Mouse (Mus musculus) stomach, postnatal 0 days (tissue): ENCODE results near the gene Nuf2. TPM values are rescaled to one million over a fixed set of nuclear protein-coding genes. Genes with fewer than 3 reads are reported as not detected.
"Not testable (repeated sequence)": the region's sequence is repeated elsewhere in the genome, so short reads cannot be mapped to it uniquely, and the experiment has no call there.

Source experiments
- ATAC-seq: fragments of 200-750 bp; cut with Nextera tagmentation; 2 replicates; pipeline ENCODE4 v1.8.0; 2017; ENCODE audit not compliant: low FRiP score, low TSS enrichment
- DNase-seq: peaks from one replicate; pipeline ENCODE4 v3.0.0-alpha.2; 2016; ENCODE audit warnings: low spot score
- H3K27ac ChIP-seq: fragments of 300-500 bp; sonication (generic); replicated peaks from 2 replicates; pipeline ENCODE4 v1.5.1; 2014; ENCODE audit warnings: mild to moderate bottlenecking, control low read depth
- H3K27me3 ChIP-seq: fragments of 300-500 bp; sonication (generic); 2 replicates; pipeline ENCODE4 v1.6.1; 2014; ENCODE audit warnings: low read length; ENCODE audit not compliant: control insufficient read depth, insufficient read depth
- H3K36me3 ChIP-seq: fragments of 300-500 bp; sonication (generic); 2 replicates; pipeline ENCODE4 v1.6.1; 2014; ENCODE audit warnings: low read length, mixed read lengths; ENCODE audit not compliant: control insufficient read depth, insufficient read depth
- H3K4me1 ChIP-seq: fragments of 300-500 bp; sonication (generic); replicated peaks from 2 replicates; pipeline ENCODE4 v1.6.1; 2014; ENCODE audit warnings: antibody characterized with exemption; ENCODE audit not compliant: control insufficient read depth, insufficient read depth
- H3K4me2 ChIP-seq: fragments of 300-500 bp; sonication (generic); replicated peaks from 2 replicates; pipeline ENCODE4 v1.6.1; 2014; ENCODE audit warnings: low read depth, mild to moderate bottlenecking, control low read depth, moderate library complexity
- H3K4me3 ChIP-seq: fragments of 300-500 bp; sonication (generic); 2 replicates; pipeline ENCODE4 v1.5.1; 2014; ENCODE audit warnings: low read depth, low read length, control low read depth
- H3K9ac ChIP-seq: fragments of 300-500 bp; sonication (generic); 2 replicates; pipeline ENCODE4 v1.6.1; 2014; ENCODE audit warnings: mild to moderate bottlenecking, low read length, control low read depth, mixed read lengths
- H3K9me3 ChIP-seq: fragments of 300-500 bp; sonication (generic); 2 replicates; pipeline ENCODE4 v1.6.1; 2016; ENCODE audit warnings: low read length; ENCODE audit not compliant: control insufficient read depth
- CTCF ChIP-seq: IDR thresholded peaks from 2 replicates; pipeline ENCODE4 v1.5.1; 2016; ENCODE audit warnings: antibody characterized with exemption, low read depth, mild to moderate bottlenecking, moderate library complexity
- EP300 ChIP-seq: optimal IDR thresholded peaks from 2 replicates; pipeline ENCODE3; 2016; ENCODE audit warnings: antibody characterized with exemption
- WGBS: fragments of 180-500 bp; shearing (Covaris S2); extraction: QIAGEN DNeasy Blood & Tissue Kit; methylation state at CpG from one replicate; pipeline ENCODE4 v1.1.7; 2014; 5-methylcytosine and 5-hydroxymethylcytosine counted together
- polyA plus RNA-seq: library from polyadenylated mRNA; unstranded; fragments of >200 nt; fragmentation: Nextera tagmentation; extraction: Ambion mirVana; gene quantifications from 2 replicates; pipeline ENCODE4 v1.2.1, GENCODE M21; 2015

Gene Nuf2
- polyA plus RNA-seq, 1 experiment from 2014 or later, result 14.0 TPM

- 100% methylated on average over 6 of the region's 7 CpGs for WGBS
Observed at GRCm38 (mm10) chr1:169517899-169518517, 13.3 kb downstream of the Nuf2 start.

GRCm38 (mm10) chr1:169517376-169517892, 13.8 kb downstream of the Nuf2 start:
- no peaks in the 10 kb centered on the region for H3K4me1 ChIP-seq
- H3K27ac ChIP-seq, result no peak overlapping the region
- DNase-seq (peak; percentile 18), ATAC-seq (no peak)
- H3K27me3 ChIP-seq, result no peaks in the 10 kb centered on the region
- no peak overlapping the region for H3K9ac ChIP-seq
- H3K4me3 ChIP-seq, result no peak overlapping the region
- no peak overlapping the region for H3K4me2 ChIP-seq
- peaks cover 17% of the 10 kb centered on the region; the same call in 1 of the 2 replicates for H3K36me3 ChIP-seq
- TF ChIP-seq CTCF, result peak; percentile 59
- no peak for TF ChIP-seq EP300
- WGBS, result 96% methylated on average over 8 of the region's 8 CpGs
- no peaks in the 10 kb centered on the region for H3K9me3 ChIP-seq

More at GRCm38 (mm10) chr1:169517899-169518517, 13.3 kb downstream of the Nuf2 start:
- not testable (repeated sequence) for ATAC-seq, H3K27me3 ChIP-seq, H3K4me1 ChIP-seq, H3K27ac ChIP-seq, H3K4me2 ChIP-seq, H3K4me3 ChIP-seq, DNase-seq, H3K9ac ChIP-seq, H3K9me3 ChIP-seq
- TF ChIP-seq CTCF, result peak; percentile 49
- 0 out of 2 replicates have a peak, but pooled peaks cover 17% of the 10 kb centered on the region for H3K36me3 ChIP-seq

- H3K4me2 ChIP-seq, result no peak overlapping the region
- no peak for DNase-seq
- no peak overlapping the region for H3K27ac ChIP-seq
- peaks cover 10% of the 10 kb centered on the region; the same call in 1 of the 2 replicates for H3K36me3 ChIP-seq
- no peak for TF ChIP-seq CTCF
- no peak for TF ChIP-seq EP300
- no peaks in the 10 kb centered on the region for H3K27me3 ChIP-seq
- no peaks in the 10 kb centered on the region for H3K4me1 ChIP-seq
- no peaks in the 10 kb centered on the region for H3K9me3 ChIP-seq
- no peak for ATAC-seq
- 86% methylated on average over 6 of the region's 6 CpGs for WGBS
- no peak overlapping the region for H3K4me3 ChIP-seq
- H3K9ac ChIP-seq, result no peak overlapping the region
Observed at GRCm38 (mm10) chr1:169506354-169506753, 24.9 kb downstream of the Nuf2 start.

GRCm38 (mm10) chr1:169502876-169503275, 28.4 kb downstream of the Nuf2 start:
- H3K27ac ChIP-seq, result no peak overlapping the region
- DNase-seq (no peak), ATAC-seq (no peak)
- no peak overlapping the region for H3K9ac ChIP-seq
- no peaks in the 10 kb centered on the region for H3K4me1 ChIP-seq
- peaks cover 6% of the 10 kb centered on the region; the same call in 1 of the 2 replicates for H3K36me3 ChIP-seq
- no peak overlapping the region for H3K4me2 ChIP-seq
- no peaks in the 10 kb centered on the region for H3K27me3 ChIP-seq
- TF ChIP-seq EP300, result no peak
- no peak for TF ChIP-seq CTCF
- WGBS, result 93% methylated on average over 3 of the region's 3 CpGs
- H3K4me3 ChIP-seq, result no peak overlapping the region
- H3K9me3 ChIP-seq, result no peaks in the 10 kb centered on the region

- peak; percentile 49 for DNase-seq
- no peak for ATAC-seq
- TF ChIP-seq CTCF (peak; percentile 82), EP300 (no peak)
- Histone ChIP-seq H3K4me2 (no peak overlapping the region), H3K36me3 (no peaks in the 10 kb centered on the region), H3K9ac (no peak overlapping the region), H3K4me1 (no peaks in the 10 kb centered on the region), H3K27me3 (no peaks in the 10 kb centered on the region), H3K4me3 (no peak overlapping the region), H3K27ac (no peak overlapping the region), H3K9me3 (no peaks in the 10 kb centered on the region)
- WGBS, result 52% methylated on average over 8 of the region's 8 CpGs
Observed at GRCm38 (mm10) chr1:169495621-169496020, 35.6 kb downstream of the Nuf2 start.

GRCm38 (mm10) chr1:169491561-169491960, 39.7 kb downstream of the Nuf2 start:
- Histone ChIP-seq H3K27ac (no peak overlapping the region), H3K4me2 (no peak overlapping the region), H3K4me1 (no peaks in the 10 kb centered on the region), H3K9ac (no peak overlapping the region), H3K27me3 (no peaks in the 10 kb centered on the region), H3K4me3 (no peak overlapping the region), H3K36me3 (no peaks in the 10 kb centered on the region), H3K9me3 (no peaks in the 10 kb centered on the region)
- no peak for TF ChIP-seq EP300
- no peak for TF ChIP-seq CTCF
- WGBS, result 67% methylated on average over 1 of the region's 1 CpGs
- ATAC-seq (no peak), DNase-seq (no peak)
